Mouse (Mus musculus) urinary bladder, postnatal 36 days (tissue): Measurements from ENCODE around the gene Nsun6.
A peak's percentile ranks its signal among the peaks of the same experiment; 100 is the strongest.

Experiments used
- DNase-seq, 2 experiments: peaks; one replicate each; pipeline ENCODE4 v3.0.0; 2022; ENCODE audit warnings: low spot score in 2 of 2, mixed read lengths in 1 of 2

Gene Nsun6

GRCm38 (mm10) chr2:15054945-15055637, at the start of gene Nsun6:
Nsun6 (minus strand) TSS chr2:15055069.
- DNase-seq = peak; percentile 94 to 97

GRCm38 (mm10) chr2:15104386-15104785, 49.5 kb upstream of the Nsun6 start:
- no peak for DNase-seq

- no peak for DNase-seq
Measured at GRCm38 (mm10) chr2:15096514-15097090, 41.7 kb upstream of the Nsun6 start.

GRCm38 (mm10) chr2:15087308-15087707, 32.4 kb upstream of the Nsun6 start:
- DNase-seq = no peak

GRCm38 (mm10) chr2:15083702-15084101, 28.8 kb upstream of the Nsun6 start:
- DNase-seq = no peak

- DNase-seq = no peak
Measured at GRCm38 (mm10) chr2:15067091-15067490, 12.2 kb upstream of the Nsun6 start.

GRCm38 (mm10) chr2:15065447-15065846, 10.6 kb upstream of the Nsun6 start:
- no peak for DNase-seq

- no peak for DNase-seq
Measured at GRCm38 (mm10) chr2:15064380-15065269, 9.8 kb upstream of the Nsun6 start.

GRCm38 (mm10) chr2:15063815-15064214, 8.9 kb upstream of the Nsun6 start:
- no peak for DNase-seq

GRCm38 (mm10) chr2:15060856-15061255, 6.0 kb upstream of the Nsun6 start:
- no peak for DNase-seq

GRCm38 (mm10) chr2:15058227-15058626, 3.4 kb upstream of the Nsun6 start:
- DNase-seq = no peak

- no peak for DNase-seq
Measured at GRCm38 (mm10) chr2:15055741-15056151, 877 bp upstream of the Nsun6 start.

- DNase-seq = no peak
Measured at GRCm38 (mm10) chr2:15054496-15054895, 373 bp downstream of the Nsun6 start.

- DNase-seq = peak; percentile 89 to 94
Measured at GRCm38 (mm10) chr2:15049117-15049873, 5.6 kb downstream of the Nsun6 start, which contains the start of gene Arl5b. Arl5b (plus strand) TSS chr2:15049395.

GRCm38 (mm10) chr2:15040326-15040725, 14.5 kb downstream of the Nsun6 start:
- no peak for DNase-seq

GRCm38 (mm10) chr2:15038705-15039104, 16.2 kb downstream of the Nsun6 start:
- peak in 1 of 2 experiments; percentile 15 for DNase-seq

- DNase-seq = no peak
Measured at GRCm38 (mm10) chr2:15027816-15028215, 27.1 kb downstream of the Nsun6 start.

- peak; percentile 6 to 9 for DNase-seq
Measured at GRCm38 (mm10) chr2:15026817-15027216, 28.1 kb downstream of the Nsun6 start.

- no peak for DNase-seq
Measured at GRCm38 (mm10) chr2:15008072-15008471, 46.8 kb downstream of the Nsun6 start.

GRCm38 (mm10) chr2:15007531-15007930, 47.3 kb downstream of the Nsun6 start:
- DNase-seq = no peak

- no peak for DNase-seq
Measured at GRCm38 (mm10) chr2:14997836-14998235, 57.0 kb downstream of the Nsun6 start.

- DNase-seq = no peak
Measured at GRCm38 (mm10) chr2:14996036-14996435, 58.8 kb downstream of the Nsun6 start.
